Mouse (Mus musculus) stomach, embryonic 16.5 days (tissue): ENCODE results near the gene Fmn2. TPM values are rescaled to one million over a fixed set of nuclear protein-coding genes. Genes with fewer than 3 reads are reported as not detected.

ENCODE experiments used
- ATAC-seq: fragments of 200-750 bp; cut with Nextera tagmentation; 2 replicates; pipeline ENCODE4 v1.8.0; 2017; ENCODE audit warnings: moderate number of reproducible peaks, moderate TSS enrichment; ENCODE audit not compliant: insufficient read depth, low FRiP score
- H3K27ac ChIP-seq: fragments of 300-500 bp; sonication (generic); 2 replicates; pipeline ENCODE4 v1.5.1; 2014; ENCODE audit warnings: low read length
- H3K27me3 ChIP-seq: fragments of 300-500 bp; sonication (generic); 2 replicates; pipeline ENCODE4 v1.6.1; 2014; ENCODE audit warnings: low read length, control low read depth, mixed read lengths; ENCODE audit not compliant: control insufficient read depth, insufficient read depth
- H3K36me3 ChIP-seq: fragments of 300-500 bp; sonication (generic); 2 replicates; pipeline ENCODE4 v1.6.1; 2014; ENCODE audit warnings: low read length; ENCODE audit not compliant: control insufficient read depth, insufficient read depth
- H3K4me1 ChIP-seq: fragments of 300-500 bp; sonication (generic); 2 replicates; pipeline ENCODE4 v1.6.1; 2014; ENCODE audit warnings: low read length, control low read depth, mixed read lengths; ENCODE audit not compliant: control insufficient read depth, insufficient read depth
- H3K4me2 ChIP-seq: fragments of 300-500 bp; sonication (generic); 2 replicates; pipeline ENCODE4 v1.6.1; 2014; ENCODE audit warnings: low read depth, low read length, mixed read lengths
- H3K4me3 ChIP-seq: fragments of 300-500 bp; sonication (generic); replicated peaks from 2 replicates; pipeline ENCODE4 v1.5.1; 2014; ENCODE audit warnings: mild to moderate bottlenecking, low read length
- H3K9ac ChIP-seq: fragments of 300-500 bp; sonication (generic); 2 replicates; pipeline ENCODE4 v1.6.1; 2014; ENCODE audit warnings: low read length
- H3K9me3 ChIP-seq: fragments of 300-500 bp; sonication (generic); replicated peaks from 2 replicates; pipeline ENCODE4 v1.6.1; 2016; ENCODE audit warnings: low read length, control low read depth; ENCODE audit not compliant: control insufficient read depth
- WGBS: fragments of 180-500 bp; shearing (Covaris S2); extraction: QIAGEN DNeasy Blood & Tissue Kit; methylation state at CpG from one replicate; pipeline ENCODE4 v1.1.7; 2014; 5-methylcytosine and 5-hydroxymethylcytosine counted together
- polyA plus RNA-seq: library from polyadenylated mRNA; unstranded; fragments of >200 nt; fragmentation: Nextera tagmentation; extraction: Ambion mirVana; gene quantifications from 2 replicates; pipeline ENCODE4 v1.2.1, GENCODE M21; 2015

Fmn2 gene
- polyA plus RNA-seq, 1 experiment from 2014 or later = 0.89 TPM

DNA sequence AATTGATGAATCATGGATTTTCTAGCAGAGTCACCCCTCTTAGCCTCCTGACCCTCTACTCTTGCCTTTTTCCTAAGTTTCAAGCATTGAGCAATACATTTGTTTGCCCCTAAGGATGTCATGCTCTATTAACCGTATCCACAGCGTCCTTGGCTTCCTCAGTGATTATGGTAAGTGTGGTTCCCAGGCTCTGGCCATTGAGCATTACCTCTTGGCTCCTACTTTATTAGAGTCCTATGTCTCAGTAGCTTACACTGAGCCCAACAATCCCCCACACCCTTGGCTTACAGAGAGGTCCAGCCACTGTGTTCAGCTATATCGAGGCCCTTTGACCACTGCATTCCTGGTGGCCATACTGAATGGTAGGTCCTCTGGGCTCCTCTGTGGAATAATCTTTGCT is 265.2 kb downstream of the Fmn2 start:
- Histone ChIP-seq H3K9me3 (no peaks in the 10 kb centered on the region), H3K4me2 (no peak overlapping the region), H3K27ac (no peak overlapping the region), H3K36me3 (no peaks in the 10 kb centered on the region), H3K4me3 (no peak overlapping the region), H3K9ac (no peak overlapping the region), H3K4me1 (no peaks in the 10 kb centered on the region), H3K27me3 (no peaks in the 10 kb centered on the region)
- no peak for ATAC-seq
- 93% methylated on average over 3 of the region's 3 CpGs for WGBS

DNA sequence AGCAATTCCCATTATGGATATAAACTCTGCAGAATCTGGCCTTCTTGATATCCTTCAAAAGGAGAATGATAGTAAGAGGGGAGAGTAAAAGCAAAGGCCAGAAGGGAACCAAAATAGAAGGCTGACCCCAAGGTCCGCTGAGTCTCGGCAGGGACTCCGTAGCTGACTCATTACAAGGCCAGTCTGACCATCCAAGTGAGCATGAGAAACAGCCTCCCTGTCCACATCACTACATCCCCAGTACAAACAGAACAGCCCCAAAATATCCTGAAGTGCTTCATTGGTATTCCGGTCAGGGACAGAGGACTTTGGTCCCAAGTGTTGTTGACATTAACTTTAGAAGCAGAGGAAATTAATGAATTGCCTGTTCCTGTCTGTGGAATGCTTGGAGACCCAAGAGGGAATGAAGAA is 270.3 kb downstream of the Fmn2 start:
- Histone ChIP-seq H3K27me3 (no peaks in the 10 kb centered on the region), H3K4me3 (no peak overlapping the region), H3K27ac (no peak overlapping the region), H3K9me3 (no peaks in the 10 kb centered on the region), H3K36me3 (no peaks in the 10 kb centered on the region), H3K4me1 (no peaks in the 10 kb centered on the region), H3K4me2 (no peak overlapping the region), H3K9ac (no peak overlapping the region)
- 68% methylated on average over 4 of the region's 4 CpGs for WGBS
- no peak for ATAC-seq

DNA sequence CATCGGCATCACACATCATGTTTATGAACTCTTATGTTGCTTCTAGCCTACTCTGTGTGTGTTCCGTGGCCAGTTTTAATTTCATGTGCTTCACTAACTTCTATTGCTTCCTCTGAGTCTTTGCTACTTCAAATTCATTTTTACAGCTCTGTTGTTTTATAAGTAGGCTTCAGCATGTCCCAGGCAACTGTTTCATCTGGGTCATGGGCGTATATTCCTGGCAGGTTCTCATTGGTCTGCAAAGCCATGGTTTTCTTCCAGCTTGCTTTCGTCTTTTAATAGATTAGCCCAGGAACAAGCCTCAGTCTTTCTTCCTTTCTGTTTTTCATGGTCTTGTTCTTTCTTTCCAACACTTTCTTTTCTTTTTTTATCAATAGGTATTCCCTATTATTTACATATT is 279.4 kb downstream of the Fmn2 start:
- no peak overlapping the region for H3K27ac ChIP-seq
- no peak overlapping the region for H3K9ac ChIP-seq
- H3K27me3 ChIP-seq = no peaks in the 10 kb centered on the region
- H3K36me3 ChIP-seq = no peaks in the 10 kb centered on the region
- H3K4me3 ChIP-seq = no peak overlapping the region
- no peak for ATAC-seq
- no peaks in the 10 kb centered on the region for H3K9me3 ChIP-seq
- 90% methylated on average over 4 of the region's 4 CpGs for WGBS
- H3K4me2 ChIP-seq = no peak overlapping the region
- no peaks in the 10 kb centered on the region for H3K4me1 ChIP-seq

DNA sequence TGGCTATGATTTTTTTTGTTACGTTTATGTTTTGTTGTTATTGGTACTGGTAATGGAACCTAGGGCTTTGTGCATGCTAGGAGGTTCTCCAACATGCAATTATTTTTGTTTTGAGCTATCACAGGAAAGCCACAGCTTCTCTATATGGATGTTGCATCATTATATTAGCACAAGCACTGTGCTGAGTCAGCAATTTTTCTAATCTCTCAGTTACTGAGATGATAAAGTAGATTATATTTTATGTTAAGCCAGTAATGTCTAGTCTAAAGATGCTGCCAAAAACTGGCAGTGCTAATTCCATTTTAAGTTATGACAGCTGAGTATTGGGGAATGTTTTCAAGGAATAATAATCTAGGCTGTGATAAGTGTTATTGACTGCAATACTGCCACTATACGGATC is 287.0 kb downstream of the Fmn2 start:
- H3K4me3 ChIP-seq = no peak overlapping the region
- H3K9ac ChIP-seq = no peak overlapping the region
- ATAC-seq = no peak
- H3K27me3 ChIP-seq = no peaks in the 10 kb centered on the region
- no peaks in the 10 kb centered on the region for H3K4me1 ChIP-seq
- no peak overlapping the region for H3K4me2 ChIP-seq
- H3K9me3 ChIP-seq = no peaks in the 10 kb centered on the region
- 89% methylated on average over 2 of the region's 2 CpGs for WGBS
- no peaks in the 10 kb centered on the region for H3K36me3 ChIP-seq
- no peak overlapping the region for H3K27ac ChIP-seq

DNA sequence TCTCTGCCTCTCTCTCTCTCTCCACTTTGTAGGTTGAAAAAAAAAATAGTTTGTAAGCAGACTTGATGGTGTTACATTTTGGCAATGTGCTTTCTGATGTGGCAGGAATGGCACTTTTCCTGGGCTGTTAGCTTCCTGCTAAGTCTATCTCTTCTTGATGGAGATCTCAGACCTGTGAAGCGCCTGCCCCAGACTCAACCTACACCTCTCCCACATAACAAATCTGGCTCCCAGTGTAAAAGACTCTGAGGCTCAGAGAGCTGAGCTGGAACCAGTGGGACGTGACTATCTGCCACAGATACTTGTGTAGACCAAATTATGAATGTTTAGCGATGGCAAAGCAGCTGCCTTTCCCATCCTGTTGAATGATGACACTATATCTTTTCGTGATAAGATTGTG is 310.2 kb downstream of the Fmn2 start:
- Histone ChIP-seq H3K9ac (no peak overlapping the region), H3K4me1 (no peaks in the 10 kb centered on the region), H3K27ac (no peak overlapping the region), H3K36me3 (no peaks in the 10 kb centered on the region), H3K27me3 (no peaks in the 10 kb centered on the region), H3K4me2 (no peak overlapping the region), H3K9me3 (no peaks in the 10 kb centered on the region), H3K4me3 (no peak overlapping the region)
- WGBS = 76% methylated on average over 4 of the region's 4 CpGs
- ATAC-seq = no peak

DNA sequence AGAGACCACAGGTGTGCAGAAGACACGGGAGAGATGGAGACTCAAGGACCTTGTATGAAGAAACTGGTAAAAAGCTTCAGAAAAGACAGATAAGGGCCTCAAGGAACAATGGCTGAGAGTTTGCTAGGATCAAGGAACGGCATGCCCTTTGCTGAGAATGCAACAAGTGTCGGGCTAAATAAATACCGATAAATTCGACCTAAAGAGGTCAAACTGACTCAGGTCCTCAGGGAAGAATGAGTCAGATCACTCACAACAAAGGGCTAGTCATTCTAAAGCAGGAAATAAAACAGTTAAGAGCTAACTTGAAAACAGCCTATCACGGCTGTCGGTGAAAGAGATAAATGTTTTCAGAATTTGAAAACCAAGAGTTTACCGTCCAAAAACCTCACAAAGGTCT is 324.9 kb downstream of the Fmn2 start:
- Histone ChIP-seq H3K4me2 (no peak overlapping the region), H3K36me3 (no peaks in the 10 kb centered on the region), H3K27me3 (no peaks in the 10 kb centered on the region), H3K27ac (no peak overlapping the region), H3K9me3 (no peaks in the 10 kb centered on the region), H3K9ac (no peak overlapping the region), H3K4me3 (no peak overlapping the region), H3K4me1 (no peaks in the 10 kb centered on the region)
- 19% methylated on average over 8 of the region's 8 CpGs for WGBS
- ATAC-seq = peak; percentile 66; the same call in 1 of the 2 replicates

DNA sequence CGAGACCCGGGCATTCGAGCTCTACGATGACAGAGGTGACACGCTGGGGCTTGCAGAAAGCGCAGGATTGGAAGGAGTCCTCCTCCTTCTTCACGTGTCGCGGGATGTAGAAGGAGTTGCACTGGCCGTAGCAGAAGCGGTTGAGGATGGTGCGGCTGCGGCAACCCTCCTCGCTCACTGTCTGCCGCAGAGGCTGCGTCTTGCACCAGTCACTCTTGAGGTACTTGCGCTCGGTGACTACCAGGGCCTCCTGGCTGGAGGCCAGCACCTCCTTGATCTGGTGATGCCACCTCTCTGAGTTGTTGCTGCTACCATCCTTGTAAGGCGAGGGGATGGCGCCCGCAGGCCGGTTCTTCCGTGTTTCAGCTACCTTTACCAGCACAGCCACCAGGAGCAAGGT is 335.2 kb downstream of the Fmn2 start:
- H3K4me2 ChIP-seq = no peak overlapping the region
- no peak overlapping the region for H3K27ac ChIP-seq
- no peak overlapping the region for H3K4me3 ChIP-seq
- H3K4me1 ChIP-seq = no peaks in the 10 kb centered on the region
- no peaks in the 10 kb centered on the region; the same call in 1 of the 2 replicates for H3K36me3 ChIP-seq
- H3K27me3 ChIP-seq = no peaks in the 10 kb centered on the region
- H3K9me3 ChIP-seq = no peaks in the 10 kb centered on the region
- no peak overlapping the region for H3K9ac ChIP-seq
- ATAC-seq = no peak; the same call in 1 of the 2 replicates
- 95% methylated on average over 23 of the region's 23 CpGs for WGBS

DNA sequence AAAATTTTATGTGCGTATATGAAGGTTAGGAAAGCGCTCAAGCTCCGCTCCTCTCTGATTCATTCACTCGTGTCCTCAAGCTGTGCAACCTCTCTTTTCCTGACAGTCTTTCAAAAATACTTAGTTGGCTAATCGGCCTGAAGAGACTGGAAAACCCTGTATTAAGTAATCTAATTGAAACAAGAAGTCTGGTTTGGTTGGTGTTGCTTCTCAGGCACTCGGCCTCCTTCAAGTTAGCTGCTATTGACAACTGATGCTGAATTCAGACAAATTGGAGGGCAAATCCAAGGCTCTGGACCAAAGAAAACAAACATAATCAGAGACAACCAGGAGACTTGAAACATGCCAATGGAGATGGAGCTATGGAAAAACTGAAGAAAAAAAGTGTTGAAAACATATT is 343.2 kb downstream of the Fmn2 start:
- Histone ChIP-seq H3K4me3 (no peak overlapping the region), H3K4me2 (no peak overlapping the region), H3K27me3 (no peaks in the 10 kb centered on the region), H3K36me3 (no peaks in the 10 kb centered on the region), H3K4me1 (no peaks in the 10 kb centered on the region), H3K9ac (no peak overlapping the region), H3K9me3 (no peaks in the 10 kb centered on the region), H3K27ac (no peak overlapping the region)
- ATAC-seq = no peak
- 85% methylated on average over 6 of the region's 6 CpGs for WGBS

DNA sequence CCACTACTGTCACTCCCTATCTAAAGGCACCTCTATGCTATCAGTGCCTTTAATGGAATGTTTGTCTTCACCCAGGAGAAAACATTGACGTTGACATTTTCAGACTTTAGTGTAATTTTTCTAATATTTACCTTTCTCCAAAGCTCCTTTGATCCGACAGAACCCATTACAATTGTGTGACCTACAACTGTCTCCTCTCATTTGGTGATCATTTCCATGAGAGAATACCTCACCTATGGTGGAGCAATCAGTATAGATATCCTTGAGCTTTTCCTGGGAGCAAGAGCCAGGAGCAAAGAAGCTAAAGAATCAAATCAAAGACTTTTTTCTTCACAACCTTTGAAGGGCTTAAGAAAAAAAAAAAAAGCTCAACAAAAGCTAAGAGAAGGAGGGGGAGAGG is 354.6 kb downstream of the Fmn2 start:
- no peak overlapping the region for H3K4me2 ChIP-seq
- H3K9me3 ChIP-seq = no peaks in the 10 kb centered on the region
- no peak overlapping the region for H3K9ac ChIP-seq
- no peak overlapping the region for H3K4me3 ChIP-seq
- WGBS = 46% methylated on average over 2 of the region's 2 CpGs
- peak; percentile 58 for ATAC-seq
- no peak overlapping the region for H3K27ac ChIP-seq
- H3K27me3 ChIP-seq = no peaks in the 10 kb centered on the region
- H3K4me1 ChIP-seq = no peaks in the 10 kb centered on the region
- no peaks in the 10 kb centered on the region for H3K36me3 ChIP-seq
